Comparison of ENCODE assay signal across 8 mouse cellular contexts in genomic region chr9:58442105-58443010, GRCm38 (mm10). TPM values are rescaled to one million over a fixed set of nuclear protein-coding genes. Genes with fewer than 3 reads are reported as not detected.
DNase-seq lines count a peak whose midpoint lies in the region; ATAC-seq and TF ChIP-seq lines count a peak whose summit lies in the region.
"Had no signal": no experiment of that assay in that cellular context is flagged by ENCODE, and none has a peak within 500 bp of the region (broad histone marks: within the 10 kb centered on the region; RNA-seq: fewer than 3 reads in every experiment).

No protein-coding gene starts in this region.

- H3K4me2 ChIP-seq in forebrain, embryonic 14.5 days (ENCODE audit: low read length) = no peak overlapping the region
- no peak overlapping the region for H3K4me2 ChIP-seq in midbrain, postnatal 0 days (ENCODE audit: low read depth, low read length, poor library complexity, severe bottlenecking)
- H3K4me2 ChIP-seq in liver, postnatal 0 days (ENCODE audit: low read depth, low read length) = no peak overlapping the region

- no peak overlapping the region for H3K4me3 ChIP-seq in layer of hippocampus, adult 2 months
- no peak overlapping the region for H3K4me3 ChIP-seq in forebrain, embryonic 14.5 days (ENCODE audit: low read depth, low read length)
- H3K4me3 ChIP-seq in midbrain, postnatal 0 days (ENCODE audit: low read depth, low read length) = no peak overlapping the region
- no peak overlapping the region for H3K4me3 ChIP-seq in liver, postnatal 0 days (ENCODE audit: low read depth, low read length)

- H3K4me1 ChIP-seq in forebrain, embryonic 14.5 days (ENCODE audit: control insufficient read depth, insufficient read depth, low read length) = peaks cover 45% of the 10 kb centered on the region
- peaks cover 16% of the 10 kb centered on the region; the same call in 1 of the 2 replicates for H3K4me1 ChIP-seq in midbrain, postnatal 0 days (ENCODE audit: insufficient read depth, low read length)
- H3K4me1 ChIP-seq in liver, postnatal 0 days (ENCODE audit: insufficient read depth) = no peaks in the 10 kb centered on the region

- no peaks in the 10 kb centered on the region for H3K36me3 ChIP-seq in forebrain, embryonic 14.5 days (ENCODE audit: control insufficient read depth, insufficient read depth, low read length)
- H3K36me3 ChIP-seq in midbrain, postnatal 0 days (ENCODE audit: insufficient read depth, low read length) = no peaks in the 10 kb centered on the region
- H3K36me3 ChIP-seq in liver, postnatal 0 days (replicated peaks; ENCODE audit: insufficient read depth, low read length) = no peaks in the 10 kb centered on the region

- no peak for TF ChIP-seq EP300 in liver, postnatal 0 days (IDR thresholded peaks at IDR 0.05; ENCODE audit: low read depth)

- peak; percentile 52 for ATAC-seq in forebrain, embryonic 14.5 days
- ATAC-seq in midbrain, postnatal 0 days (ENCODE audit: low FRiP score) = no peak
- no peak for ATAC-seq in megakaryocyte, adult 5-6 weeks (ENCODE audit: poor library complexity, severe bottlenecking)
- no peak for ATAC-seq in liver, postnatal 0 days

- no peak for TF ChIP-seq POLR2A in brain, embryonic 14.5 days (IDR thresholded peaks at IDR 0.05; ENCODE audit: borderline replicate concordance, extremely low read depth, insufficient read depth, insufficient read length, poor library complexity, severe bottlenecking)

- WGBS in forebrain, embryonic 14.5 days = 37% methylated on average over 7 of the region's 7 CpGs
- WGBS in midbrain, postnatal 0 days = 35% methylated on average over 7 of the region's 7 CpGs
- 37% methylated on average over 7 of the region's 7 CpGs for WGBS in liver, postnatal 0 days (ENCODE audit: insufficient replicate concordance)

- no peak for TF ChIP-seq CTCF in layer of hippocampus, adult 2 months (conservative IDR thresholded peaks at IDR 0.05)
- no peak for TF ChIP-seq CTCF in brain, embryonic 14.5 days (IDR thresholded peaks at IDR 0.05; ENCODE audit: borderline replicate concordance, extremely low read depth, insufficient read depth, insufficient read length)
- TF ChIP-seq CTCF in midbrain, postnatal 0 days (IDR thresholded peaks at IDR 0.05) = no peak
- TF ChIP-seq CTCF in liver, postnatal 0 days (IDR thresholded peaks at IDR 0.05; ENCODE audit: low read depth) = no peak

- DNase-seq in layer of hippocampus, adult 2 months (ENCODE audit: low spot score in 2 of 2) = no peak
- no peak for DNase-seq in layer of hippocampus, adult 9-10 months (ENCODE audit: low spot score)
- DNase-seq in brain, embryonic 14.5 days (ENCODE audit: low read depth) = peak; percentile 88
- peak; percentile 77 for DNase-seq in forebrain, embryonic 14.5 days (ENCODE audit: low spot score)
- peak; percentile 55 for DNase-seq in midbrain, postnatal 0 days (ENCODE audit: low spot score)
- no peak for DNase-seq in liver, postnatal 0 days

- no peaks in the 10 kb centered on the region for H3K27me3 ChIP-seq in forebrain, embryonic 14.5 days (replicated peaks; ENCODE audit: control insufficient read depth, insufficient read depth, low read length)
- H3K27me3 ChIP-seq in midbrain, postnatal 0 days (ENCODE audit: insufficient read depth, low read length) = no peaks in the 10 kb centered on the region
- H3K27me3 ChIP-seq in liver, postnatal 0 days (ENCODE audit: insufficient read depth, low read length) = no peaks in the 10 kb centered on the region

- H3K27ac ChIP-seq in layer of hippocampus, adult 2 months = peak overlapping the region; percentile 69
- H3K27ac ChIP-seq in forebrain, embryonic 14.5 days (ENCODE audit: low read depth, low read length) = peak overlapping the region; percentile 56
- H3K27ac ChIP-seq in midbrain, postnatal 0 days (ENCODE audit: low read depth, low read length) = peak overlapping the region; percentile 14; the same call in 1 of the 2 replicates
- H3K27ac ChIP-seq in liver, postnatal 0 days (ENCODE audit: low read depth) = no peak overlapping the region

- H3K9ac ChIP-seq in forebrain, embryonic 14.5 days (ENCODE audit: low read length) = peak overlapping the region; percentile 9; the same call in 1 of the 2 replicates
- no peak overlapping the region for H3K9ac ChIP-seq in midbrain, postnatal 0 days (replicated peaks; ENCODE audit: low read length, poor library complexity, severe bottlenecking)
- H3K9ac ChIP-seq in liver, postnatal 0 days (replicated peaks) = no peak overlapping the region

- no peaks in the 10 kb centered on the region for H3K9me3 ChIP-seq in forebrain, embryonic 14.5 days (replicated peaks; ENCODE audit: control insufficient read depth, low read length)
- H3K9me3 ChIP-seq in midbrain, postnatal 0 days (ENCODE audit: low read length) = no peaks in the 10 kb centered on the region
- H3K9me3 ChIP-seq in liver, postnatal 0 days (ENCODE audit: low read length) = no peaks in the 10 kb centered on the region

RNA-seq across cellular contexts. Expression of gene Insyn1, which starts 46.0 kb away (rescaled TPM):
- 100 to 1,000 TPM; 236 to 254 TPM for total RNA-seq in layer of hippocampus, adult 2 months (2021)
- 34.7 and 45.2 TPM in 2 replicates for polyA plus RNA-seq in brain, embryonic 14.5 days (2012; rRNA removed)
- polyA plus RNA-seq in forebrain, embryonic 14.5 days (2014; fragmentation: Nextera tagmentation; extraction: Ambion mirVana) = 8.0 and 8.1 TPM in 2 replicates
- total RNA-seq in midbrain, postnatal 0 days (2014; rRNA removed) = 118 and 131 TPM in 2 replicates
- polyA plus RNA-seq in midbrain, postnatal 0 days (2015; fragmentation: Nextera tagmentation; extraction: Ambion mirVana) = 7.2 and 9.0 TPM in 2 replicates
- total RNA-seq in megakaryocyte, adult 5-6 weeks (2015) = not detected in 2 replicates
- not detected in 2 replicates for total RNA-seq in megakaryocyte, adult 5-6 weeks (2017)
- polyA plus RNA-seq in liver, postnatal 0 days (2015; fragmentation: Nextera tagmentation; extraction: Ambion mirVana) = not detected in 2 replicates
- total RNA-seq: neutrophil, adult 5-6 weeks had no signal

Comparison
In these comparisons a context has a peak if more than half of its experiments do, and no peak if none do; other contexts are left out.
1. DNase-seq: peak in brain, embryonic 14.5 days (single experiment), forebrain, embryonic 14.5 days (single experiment) and midbrain, postnatal 0 days (single experiment); none in layer of hippocampus, adult 2 months (0 of 2), layer of hippocampus, adult 9-10 months (single experiment) and liver, postnatal 0 days (single experiment).